ENCODE assay signal across 16 mouse cellular contexts in the genomic region with DNA sequence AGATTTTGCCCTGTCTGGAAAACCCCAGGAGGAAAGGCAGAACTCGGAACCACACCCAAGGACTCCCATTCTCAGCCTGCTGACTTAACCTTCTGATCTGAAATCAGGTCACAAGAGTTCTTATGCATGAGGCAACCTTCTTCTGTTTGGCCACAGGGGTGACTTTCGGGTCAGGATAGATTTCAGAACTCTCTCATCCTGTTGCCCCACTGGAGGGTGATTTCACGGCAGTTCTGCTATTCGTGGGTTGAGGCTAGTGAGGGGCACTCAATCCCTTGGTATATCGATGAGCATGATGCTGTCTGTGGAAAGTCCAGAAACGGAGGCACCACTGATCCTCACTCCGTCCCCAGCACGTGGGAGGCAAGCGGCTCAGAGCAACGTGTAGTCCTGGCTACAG. TPM values are rescaled to one million over a fixed set of nuclear protein-coding genes. Genes with fewer than 3 reads are reported as not detected.
"Had no signal": no experiment of that assay in that cellular context is flagged by ENCODE, and none has a peak within 500 bp of the region (broad histone marks: within the 10 kb centered on the region; RNA-seq: fewer than 3 reads in every experiment).

No protein-coding gene starts in this region.

- H3K4me2 ChIP-seq: limb, embryonic 15.5 days; liver, embryonic 13.5 days; neural tube, embryonic 15.5 days; stomach, embryonic 15.5 days had no signal

- H3K36me3 ChIP-seq: limb, embryonic 15.5 days; liver, embryonic 13.5 days; midbrain, embryonic 10.5 days; neural tube, embryonic 15.5 days; stomach, embryonic 15.5 days had no signal

- H3K9me3 ChIP-seq: limb, embryonic 15.5 days; liver, embryonic 13.5 days; midbrain, embryonic 10.5 days; neural tube, embryonic 15.5 days; stomach, embryonic 15.5 days had no signal

- H3K4me1 ChIP-seq: liver, embryonic 13.5 days; midbrain, embryonic 10.5 days; stomach, embryonic 15.5 days had no signal

- ATAC-seq: midbrain, embryonic 16.5 days had no signal

- H3K27me3 ChIP-seq: limb, embryonic 15.5 days; liver, embryonic 13.5 days; stomach, embryonic 15.5 days had no signal

- H3K27ac ChIP-seq: kidney, postnatal 0 days; layer of hippocampus, adult 2 months; limb, embryonic 15.5 days; liver, embryonic 13.5 days; midbrain, embryonic 10.5 days; neural tube, embryonic 15.5 days; stomach, embryonic 15.5 days had no signal

- DNase-seq: kidney, adult 11 months; kidney, adult 9 months; kidney, postnatal 4 days; liver, embryonic 13.5 days; lung, adult 18-20 months; spleen, adult 18-20 months; thymus, postnatal 4 days had no signal

- H3K9ac ChIP-seq: limb, embryonic 15.5 days; liver, embryonic 13.5 days; neural tube, embryonic 15.5 days; stomach, embryonic 15.5 days had no signal

- H3K4me3 ChIP-seq: layer of hippocampus, adult 2 months; limb, embryonic 15.5 days; liver, embryonic 13.5 days; midbrain, embryonic 10.5 days; myocyte; neural tube, embryonic 15.5 days; stomach, embryonic 15.5 days had no signal

RNA-seq across cellular contexts. Expression of gene Prok2, which starts 48.5 kb away (rescaled TPM):
- polyA plus RNA-seq: liver, embryonic 13.5 days; midbrain, embryonic 10.5 days; myocyte; neural tube, embryonic 11.5 days had no signal
